Mouse (Mus musculus): Measurements from ENCODE around the gene Tbc1d19.

DNA sequence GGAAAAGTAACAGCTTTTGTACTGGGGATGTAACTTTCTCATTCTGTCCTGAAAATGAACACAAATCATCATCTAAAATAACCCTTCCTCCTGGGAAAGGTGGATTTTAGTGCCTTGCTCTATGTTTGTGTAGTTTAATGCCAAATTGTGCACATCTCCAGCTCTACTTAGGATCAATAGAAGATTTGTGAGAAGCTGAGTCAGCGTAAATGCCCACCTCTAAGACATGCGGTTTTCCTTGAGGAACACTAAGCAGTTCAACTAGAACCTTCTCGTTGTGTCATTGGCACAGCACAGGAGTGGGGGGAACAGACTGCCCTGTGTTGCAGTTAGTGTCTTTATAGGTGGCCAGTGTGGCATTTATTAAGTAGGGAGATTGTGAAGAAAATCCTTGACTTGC lies 65.6 kb downstream of the Tbc1d19 start:
- TF ChIP-seq GATA1 (IDR thresholded peaks at IDR 0.05; ENCODE audit: low read length): no peak
- TF ChIP-seq TAL1 (IDR thresholded peaks at IDR 0.05; ENCODE audit: low read length): no peak
